ENCODE assay signal across 24 mouse cellular contexts in genomic region chr3:123658429-123658828, GRCm38 (mm10). TPM values are rescaled to one million over a fixed set of nuclear protein-coding genes. Genes with fewer than 3 reads are reported as not detected.
A peak's percentile ranks its signal among the peaks of the same experiment; 100 is the strongest.
DNase-seq lines count a peak whose midpoint lies in the region; ATAC-seq lines count a peak whose summit lies in the region.
"Had no signal": no experiment of that assay in that cellular context is flagged by ENCODE, and none has a peak within 500 bp of the region (broad histone marks: within the 10 kb centered on the region; RNA-seq: fewer than 3 reads in every experiment).

No protein-coding gene starts in this region.

- H3K27ac ChIP-seq in forebrain, embryonic 11.5 days (ENCODE audit: low read depth, low read length): no peak overlapping the region
- H3K27ac ChIP-seq in forebrain, embryonic 10.5 days: no peak overlapping the region
- peak overlapping the region; percentile 14; the same call in 1 of the 2 replicates for H3K27ac ChIP-seq in midbrain, embryonic 13.5 days
- H3K27ac ChIP-seq in midbrain, embryonic 11.5 days (ENCODE audit: low read depth, low read length): no peak overlapping the region
- H3K27ac ChIP-seq in midbrain, embryonic 14.5 days (replicated peaks; ENCODE audit: low read depth, low read length): no peak overlapping the region
- H3K27ac ChIP-seq: embryonic facial prominence, embryonic 10.5 days; limb, embryonic 13.5 days; liver, embryonic 13.5 days; stomach, embryonic 15.5 days had no signal

- H3K4me1 ChIP-seq in forebrain, embryonic 11.5 days (replicated peaks; ENCODE audit: control insufficient read depth, insufficient read depth, low read length): no peaks in the 10 kb centered on the region
- H3K4me1 ChIP-seq in forebrain, embryonic 10.5 days: peaks cover 4% of the 10 kb centered on the region; the same call in 1 of the 2 replicates
- H3K4me1 ChIP-seq in midbrain, embryonic 13.5 days (replicated peaks): peaks cover 19% of the 10 kb centered on the region
- H3K4me1 ChIP-seq in midbrain, embryonic 11.5 days (ENCODE audit: control insufficient read depth, insufficient read depth, low read length): no peaks in the 10 kb centered on the region
- no peaks in the 10 kb centered on the region for H3K4me1 ChIP-seq in midbrain, embryonic 14.5 days (ENCODE audit: control insufficient read depth, insufficient read depth, low read length)
- H3K4me1 ChIP-seq: embryonic facial prominence, embryonic 10.5 days; heart, embryonic 12.5 days; limb, embryonic 13.5 days; liver, embryonic 13.5 days; stomach, embryonic 15.5 days had no signal

- H3K9me3 ChIP-seq in forebrain, embryonic 11.5 days (ENCODE audit: control insufficient read depth, low read length): no peaks in the 10 kb centered on the region
- no peaks in the 10 kb centered on the region for H3K9me3 ChIP-seq in forebrain, embryonic 10.5 days
- no peaks in the 10 kb centered on the region for H3K9me3 ChIP-seq in midbrain, embryonic 13.5 days
- H3K9me3 ChIP-seq in midbrain, embryonic 11.5 days (ENCODE audit: control insufficient read depth, low read length): no peaks in the 10 kb centered on the region
- H3K9me3 ChIP-seq in midbrain, embryonic 14.5 days (ENCODE audit: control insufficient read depth, low read length): no peaks in the 10 kb centered on the region
- H3K9me3 ChIP-seq: embryonic facial prominence, embryonic 10.5 days; heart, embryonic 12.5 days; limb, embryonic 13.5 days; liver, embryonic 13.5 days; stomach, embryonic 15.5 days had no signal

- WGBS in forebrain, embryonic 11.5 days: 24% methylated on average over 5 of the region's 5 CpGs
- WGBS in forebrain, embryonic 10.5 days: 37% methylated on average over 5 of the region's 5 CpGs
- WGBS in midbrain, embryonic 13.5 days: 19% methylated on average over 5 of the region's 5 CpGs
- 28% methylated on average over 5 of the region's 5 CpGs for WGBS in midbrain, embryonic 11.5 days
- 21% methylated on average over 5 of the region's 5 CpGs for WGBS in midbrain, embryonic 14.5 days

- H3K9ac ChIP-seq in forebrain, embryonic 11.5 days (ENCODE audit: low read length): no peak overlapping the region
- no peak overlapping the region for H3K9ac ChIP-seq in midbrain, embryonic 13.5 days (replicated peaks)
- H3K9ac ChIP-seq in midbrain, embryonic 11.5 days (ENCODE audit: low read length): no peak overlapping the region
- no peak overlapping the region for H3K9ac ChIP-seq in midbrain, embryonic 14.5 days (replicated peaks; ENCODE audit: low read length)
- H3K9ac ChIP-seq: heart, embryonic 12.5 days; limb, embryonic 13.5 days; liver, embryonic 13.5 days; stomach, embryonic 15.5 days had no signal

- H3K36me3 ChIP-seq in forebrain, embryonic 11.5 days (ENCODE audit: control insufficient read depth, insufficient read depth, low read length): no peaks in the 10 kb centered on the region
- H3K36me3 ChIP-seq in forebrain, embryonic 10.5 days (replicated peaks): no peaks in the 10 kb centered on the region
- H3K36me3 ChIP-seq in midbrain, embryonic 13.5 days: no peaks in the 10 kb centered on the region
- H3K36me3 ChIP-seq in midbrain, embryonic 11.5 days (ENCODE audit: control insufficient read depth, insufficient read depth, low read length): no peaks in the 10 kb centered on the region
- no peaks in the 10 kb centered on the region for H3K36me3 ChIP-seq in midbrain, embryonic 14.5 days (ENCODE audit: control insufficient read depth, insufficient read depth, low read length)
- H3K36me3 ChIP-seq: embryonic facial prominence, embryonic 10.5 days; heart, embryonic 12.5 days; limb, embryonic 13.5 days; liver, embryonic 13.5 days; stomach, embryonic 15.5 days had no signal

- no peaks in the 10 kb centered on the region for H3K27me3 ChIP-seq in forebrain, embryonic 11.5 days (ENCODE audit: control insufficient read depth, insufficient read depth, low read length)
- no peaks in the 10 kb centered on the region for H3K27me3 ChIP-seq in forebrain, embryonic 10.5 days (ENCODE audit: poor library complexity, severe bottlenecking)
- no peaks in the 10 kb centered on the region for H3K27me3 ChIP-seq in midbrain, embryonic 13.5 days
- H3K27me3 ChIP-seq in midbrain, embryonic 11.5 days (ENCODE audit: control insufficient read depth, insufficient read depth, low read length): no peaks in the 10 kb centered on the region
- no peaks in the 10 kb centered on the region for H3K27me3 ChIP-seq in midbrain, embryonic 14.5 days (ENCODE audit: control insufficient read depth, insufficient read depth, low read length)
- H3K27me3 ChIP-seq: heart, embryonic 12.5 days; limb, embryonic 13.5 days; liver, embryonic 13.5 days; stomach, embryonic 15.5 days had no signal

- H3K4me3 ChIP-seq in forebrain, embryonic 11.5 days (ENCODE audit: low read depth, low read length): no peak overlapping the region
- H3K4me3 ChIP-seq in forebrain, embryonic 10.5 days: no peak overlapping the region
- H3K4me3 ChIP-seq in midbrain, embryonic 13.5 days (replicated peaks): no peak overlapping the region
- no peak overlapping the region for H3K4me3 ChIP-seq in midbrain, embryonic 11.5 days (ENCODE audit: low read depth, low read length)
- H3K4me3 ChIP-seq in midbrain, embryonic 14.5 days (replicated peaks; ENCODE audit: low read depth, low read length): no peak overlapping the region
- H3K4me3 ChIP-seq: embryonic facial prominence, embryonic 10.5 days; heart, embryonic 12.5 days; limb, embryonic 13.5 days; liver, embryonic 13.5 days; stomach, embryonic 15.5 days had no signal

- no peak for DNase-seq in forebrain, embryonic 11.5 days (ENCODE audit: low spot score)
- no peak for DNase-seq in forebrain, embryonic 10.5 days (ENCODE audit: extremely low spot score, low spot score)
- DNase-seq in midbrain, embryonic 11.5 days (ENCODE audit: low spot score, missing footprints): no peak
- peak; percentile 35 for DNase-seq in midbrain, embryonic 14.5 days
- no peak for DNase-seq in thymus, postnatal 14 days
- no peak for DNase-seq in testis, postnatal 10 days (ENCODE audit: low spot score)
- DNase-seq: adrenal gland, postnatal 10 days; cerebellum, adult 9-11 months; gastrocnemius, postnatal 25 days; heart, adult 18-20 months; heart, postnatal 10 days; kidney, postnatal 25 days; liver, embryonic 13.5 days; lung, adult 2 months; lung, postnatal 14 days; thymus, adult 18-20 months; thymus, postnatal 4 days had no signal

- no peak overlapping the region for H3K4me2 ChIP-seq in forebrain, embryonic 11.5 days (ENCODE audit: low read depth, low read length, severe bottlenecking)
- H3K4me2 ChIP-seq in midbrain, embryonic 13.5 days (replicated peaks): no peak overlapping the region
- H3K4me2 ChIP-seq in midbrain, embryonic 11.5 days: no peak overlapping the region
- H3K4me2 ChIP-seq in midbrain, embryonic 14.5 days (ENCODE audit: low read length): no peak overlapping the region
- H3K4me2 ChIP-seq: heart, embryonic 12.5 days; limb, embryonic 13.5 days; liver, embryonic 13.5 days; stomach, embryonic 15.5 days had no signal

- ATAC-seq in forebrain, embryonic 11.5 days (replicated peaks; ENCODE audit: low FRiP score): peak; percentile 39
- peak; percentile 66; the same call in 1 of the 2 replicates for ATAC-seq in midbrain, embryonic 13.5 days
- ATAC-seq in midbrain, embryonic 11.5 days (ENCODE audit: low FRiP score): no peak
- ATAC-seq in midbrain, embryonic 14.5 days (ENCODE audit: low FRiP score, low TSS enrichment): 0 out of 2 replicates have a peak, but pooled peaks have one; percentile 39
- ATAC-seq in megakaryocyte, adult 5-6 weeks (ENCODE audit: poor library complexity, severe bottlenecking): no peak
- ATAC-seq: intestine, postnatal 0 days had no signal

RNA-seq across cellular contexts. Expression of gene Ndst3, which starts 32.2 kb away (rescaled TPM):
- polyA plus RNA-seq in forebrain, embryonic 11.5 days (2014; fragmentation: Nextera tagmentation; extraction: Ambion mirVana): 2.9 and 3.0 TPM in 2 replicates
- polyA plus RNA-seq in forebrain, embryonic 10.5 days (2016; fragmentation: Nextera tagmentation; extraction: Ambion mirVana): 0.66 and 0.84 TPM in 2 replicates
- 20.3 and 20.6 TPM in 2 replicates for polyA plus RNA-seq in midbrain, embryonic 13.5 days (2015; fragmentation: Nextera tagmentation; extraction: Ambion mirVana)
- 14.6 and 18.2 TPM in 2 replicates for polyA plus RNA-seq in midbrain, embryonic 11.5 days (2014; fragmentation: Nextera tagmentation; extraction: Ambion mirVana)
- polyA plus RNA-seq in midbrain, embryonic 14.5 days (2014; fragmentation: Nextera tagmentation; extraction: Ambion mirVana): 15.4 and 27.1 TPM in 2 replicates
- not detected in 2 replicates for total RNA-seq in megakaryocyte, adult 5-6 weeks (2015)
- 0.04 and 0.28 TPM in 2 replicates for total RNA-seq in megakaryocyte, adult 5-6 weeks (2017)

Comparison
In these comparisons a context has a peak if more than half of its experiments do, and no peak if none do; other contexts are left out.
1. ATAC-seq: peak in forebrain, embryonic 11.5 days (single experiment), midbrain, embryonic 13.5 days (single experiment) and midbrain, embryonic 14.5 days (single experiment); none in midbrain, embryonic 11.5 days (single experiment) and megakaryocyte, adult 5-6 weeks (single experiment).